Mouse (Mus musculus) ES-E14 (cell line): ENCODE data around the gene Tbx4. TPM values are rescaled to one million over a fixed set of nuclear protein-coding genes. Genes with fewer than 3 reads are reported as not detected.

Experiments
- DNase-seq: peaks from one replicate; pipeline ENCODE4 v3.0.0-alpha.2; 2013; ENCODE audit warnings: low read depth, low spot score
- H3K27ac ChIP-seq: 2 replicates; pipeline ENCODE4 v1.5.1; 2012; ENCODE audit warnings: low read depth, mild to moderate bottlenecking, low read length, moderate library complexity, mixed read lengths; ENCODE audit not compliant: poor library complexity, insufficient read depth, severe bottlenecking
- H3K36me3 ChIP-seq: 2 replicates; pipeline ENCODE4 v1.6.1; 2012; ENCODE audit warnings: mild to moderate bottlenecking, low read length, moderate library complexity, mixed read lengths; ENCODE audit not compliant: control insufficient read depth, poor library complexity, insufficient read depth, severe bottlenecking
- H3K4me1 ChIP-seq, 2 experiments: fragments of 150-350 bp in 1 of 2; sonication (generic) in 1 of 2; 2 replicates each; pipeline ENCODE4 v1.6.1; 2012; ENCODE audit warnings: low read length in 2 of 2, mild to moderate bottlenecking in 1 of 2, mixed read lengths in 1 of 2; ENCODE audit not compliant: control insufficient read depth in 2 of 2, insufficient read depth in 2 of 2, poor library complexity in 1 of 2
- H3K4me3 ChIP-seq, 2 experiments: fragments of 150-350 bp in 1 of 2; sonication (generic) in 1 of 2; 2 replicates each; pipeline ENCODE4 v1.5.1; 2012; ENCODE audit warnings: low read length in 2 of 2, low read depth in 1 of 2, mild to moderate bottlenecking in 1 of 2, mixed read lengths in 1 of 2; ENCODE audit not compliant: insufficient read depth in 1 of 2, poor library complexity in 1 of 2, severe bottlenecking in 1 of 2
- H3K9ac ChIP-seq: 2 replicates; pipeline ENCODE4 v1.6.1; 2012; ENCODE audit warnings: low read depth, mild to moderate bottlenecking, low read length, mixed read lengths; ENCODE audit not compliant: poor library complexity, insufficient read depth, severe bottlenecking
- H3K9me3 ChIP-seq: fragments of 150-350 bp; sonication (generic); 2 replicates; pipeline ENCODE4 v1.6.1; 2012; ENCODE audit warnings: low read depth, mild to moderate bottlenecking, low read length; ENCODE audit not compliant: control insufficient read depth, insufficient read depth
- CHD2 ChIP-seq: IDR thresholded peaks from 2 replicates; pipeline ENCODE4 v1.6.1; 2014; ENCODE audit warnings: mild to moderate bottlenecking, low read depth, low read length, inconsistent platforms
- HCFC1 ChIP-seq: IDR thresholded peaks from 2 replicates; pipeline ENCODE4 v1.6.1; 2012; ENCODE audit warnings: low read length, inconsistent platforms, borderline replicate concordance; ENCODE audit not compliant: insufficient read depth
- MAFK ChIP-seq: IDR thresholded peaks from 2 replicates; pipeline ENCODE4 v1.6.1; 2014; ENCODE audit warnings: mild to moderate bottlenecking, low read depth, low read length, inconsistent platforms; ENCODE audit not compliant: insufficient read depth
- ZC3H11A ChIP-seq: IDR thresholded peaks from 2 replicates; pipeline ENCODE4 v1.6.1; 2012; ENCODE audit warnings: low read depth, mild to moderate bottlenecking, inconsistent platforms, low read length, borderline replicate concordance
- ZNF384 ChIP-seq: IDR thresholded peaks from 2 replicates; pipeline ENCODE4 v1.6.1; 2012; ENCODE audit warnings: low read depth, low read length, inconsistent platforms
- in situ Hi-C, 2 experiments: fragments of 600-800 bp; cut with MboI; formaldehyde crosslinking; loops; one replicate each; pipeline ENCODE4 v1.15.1; 2025; ENCODE audit warnings: low sequenced_read_pairs in 2 of 2, inconsistent platforms in 1 of 2; ENCODE audit not compliant: unreplicated experiment in 2 of 2
- total RNA-seq: library from RNA; depleted of rRNA; stranded (reverse); fragments of 300-350 nt; gene quantifications from 2 replicates; pipeline ENCODE4 v1.2.3, GENCODE M21; 2012

Tbx4 gene
- total RNA-seq, 1 experiment = 0.76 TPM

DNA sequence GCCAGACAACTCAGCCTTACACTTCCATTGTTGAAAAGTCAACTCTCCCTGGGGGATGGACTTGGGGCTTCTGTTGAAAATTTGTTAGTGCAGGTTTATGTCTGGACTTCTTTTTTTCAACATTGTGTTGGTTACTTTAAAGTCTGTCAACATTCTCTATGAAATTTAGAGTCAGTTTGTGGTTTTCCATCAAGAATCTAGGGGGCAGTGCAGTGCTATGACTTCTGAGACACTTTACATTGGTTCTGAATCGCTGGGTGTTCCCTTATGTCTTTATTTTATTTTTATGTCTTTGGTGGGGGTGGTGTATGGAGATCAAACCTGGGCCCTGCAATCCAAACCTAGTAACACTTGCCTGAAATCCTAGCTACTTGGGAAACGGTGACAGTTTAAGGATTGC lies 63.5 kb downstream of the Tbx4 start:
- in situ Hi-C loops = no loop called here
- Histone ChIP-seq H3K4me3 (no peak overlapping the region), H3K4me1 (no peaks in the 10 kb centered on the region), H3K36me3 (no peaks in the 10 kb centered on the region), H3K9ac (no peak overlapping the region), H3K9me3 (no peaks in the 10 kb centered on the region), H3K27ac (no peak overlapping the region)
- DNase-seq = no peak
- TF ChIP-seq HCFC1 (no peak), CHD2 (no peak), ZC3H11A (no peak), MAFK (no peak), ZNF384 (no peak)

- no peak for DNase-seq
- Histone ChIP-seq H3K4me3 (no peak overlapping the region), H3K36me3 (no peaks in the 10 kb centered on the region), H3K4me1 (no peaks in the 10 kb centered on the region), H3K9ac (no peak overlapping the region), H3K9me3 (no peaks in the 10 kb centered on the region), H3K27ac (no peak overlapping the region)
- in situ Hi-C loops = no loop called here
- TF ChIP-seq ZNF384 (no peak), CHD2 (no peak), ZC3H11A (no peak), HCFC1 (no peak), MAFK (no peak)
Measured at GRCm38 (mm10) chr11:85952538-85952937, 66.3 kb downstream of the Tbx4 start.

DNA sequence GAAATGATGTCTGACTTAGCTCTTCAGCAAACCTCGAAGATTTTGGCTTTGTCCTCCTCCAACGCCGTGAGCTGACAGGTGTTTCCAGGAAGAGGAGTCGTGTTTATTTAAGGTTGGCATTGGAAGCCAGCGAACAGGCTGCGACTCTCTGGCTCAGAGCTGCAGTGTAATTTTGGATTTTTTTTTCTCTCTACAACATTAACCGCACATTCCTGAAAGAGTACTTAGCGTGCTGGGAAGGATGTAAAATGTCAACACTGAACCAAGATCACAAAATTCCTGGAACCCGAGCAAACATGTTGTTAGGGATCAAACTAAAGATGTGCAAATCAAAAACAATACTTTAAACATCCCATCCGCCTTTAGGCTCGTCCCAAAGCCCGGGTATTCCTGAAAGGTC lies 69.4 kb downstream of the Tbx4 start:
- no peak for DNase-seq
- Histone ChIP-seq H3K4me3 (no peak overlapping the region), H3K9me3 (no peaks in the 10 kb centered on the region), H3K36me3 (no peaks in the 10 kb centered on the region), H3K9ac (no peak overlapping the region), H3K4me1 (peaks cover 0 to 2% of the 10 kb centered on the region in 2 experiments; a peak in 1 of 4 replicates), H3K27ac (no peak overlapping the region)
- in situ Hi-C loops = no loop called here
- TF ChIP-seq HCFC1 (no peak), ZC3H11A (no peak), CHD2 (no peak), ZNF384 (no peak), MAFK (no peak)

DNA sequence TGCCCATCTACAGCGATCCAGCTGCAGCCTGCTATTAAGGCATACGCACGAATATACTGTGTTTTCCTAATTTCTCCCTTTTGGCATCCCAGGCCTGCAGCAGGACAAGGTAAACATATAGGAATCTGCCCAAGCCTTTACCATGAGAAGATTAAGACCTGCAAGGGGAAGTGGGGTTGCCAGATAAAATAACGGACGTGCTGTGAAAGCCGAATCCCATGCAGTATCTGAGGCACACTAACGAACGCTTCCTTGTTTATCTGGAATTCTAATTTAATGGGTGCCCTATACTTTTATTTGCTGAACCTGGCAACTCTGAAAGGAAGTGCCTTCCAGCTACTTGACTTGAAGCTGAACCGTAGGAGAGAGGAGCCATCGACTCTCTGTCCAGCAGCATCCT lies 70.2 kb downstream of the Tbx4 start:
- Histone ChIP-seq H3K9ac (no peak overlapping the region), H3K9me3 (no peaks in the 10 kb centered on the region), H3K36me3 (no peaks in the 10 kb centered on the region), H3K27ac (no peak overlapping the region), H3K4me3 (no peak overlapping the region), H3K4me1 (peaks cover 0 to 2% of the 10 kb centered on the region in 2 experiments; a peak in 1 of 4 replicates)
- TF ChIP-seq CHD2 (no peak), ZC3H11A (no peak), ZNF384 (no peak), HCFC1 (no peak), MAFK (no peak)
- DNase-seq = no peak
- in situ Hi-C loops = no loop called here

DNA sequence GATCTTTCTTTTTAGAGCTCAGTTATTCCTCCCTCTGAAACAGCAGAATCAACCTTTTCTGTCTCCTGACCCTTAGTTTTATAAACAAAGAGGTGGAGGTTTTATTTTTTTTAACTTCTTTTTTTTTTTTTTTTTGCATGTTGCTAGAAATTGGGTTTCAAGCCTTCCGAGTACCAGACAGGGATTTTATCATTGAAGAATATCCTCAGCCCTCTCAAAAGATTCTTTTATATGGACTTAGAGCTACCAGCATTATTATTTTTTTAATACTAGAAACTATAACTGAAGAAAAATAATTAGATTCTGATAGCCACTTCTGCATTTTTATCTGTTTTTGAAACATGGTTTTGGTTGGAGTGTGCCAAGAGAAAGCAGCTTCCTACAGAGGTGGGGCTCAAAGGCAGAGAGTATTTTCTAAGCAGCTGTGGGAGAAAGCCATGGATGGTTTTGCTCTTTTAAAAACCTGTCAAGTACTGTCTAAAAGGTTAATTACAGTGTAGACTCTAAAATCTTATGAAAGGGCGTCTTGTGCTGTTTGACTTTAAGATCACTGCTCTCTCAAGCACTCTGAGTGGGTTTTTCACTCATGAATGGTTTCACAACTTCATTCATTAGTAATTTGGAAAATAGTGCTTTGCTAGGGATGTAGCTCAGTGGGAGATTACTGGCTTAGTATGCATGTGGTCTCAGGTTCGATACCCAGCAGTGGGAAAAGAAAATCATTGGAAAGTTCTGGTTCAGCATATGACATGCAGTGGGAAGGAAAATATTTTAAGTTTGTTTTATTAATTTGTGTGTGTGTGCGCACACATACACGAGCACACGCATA lies 70.9 kb downstream of the Tbx4 start:
- Histone ChIP-seq H3K9ac (no peak overlapping the region), H3K4me1 (peaks cover 0 to 2% of the 10 kb centered on the region in 2 experiments; a peak in 1 of 4 replicates), H3K9me3 (no peaks in the 10 kb centered on the region), H3K4me3 (no peak overlapping the region), H3K36me3 (no peaks in the 10 kb centered on the region), H3K27ac (no peak overlapping the region)
- DNase-seq = no peak
- in situ Hi-C loops = no loop called here
- TF ChIP-seq ZC3H11A (no peak), ZNF384 (no peak), CHD2 (no peak), MAFK (no peak), HCFC1 (no peak)
